Mouse (Mus musculus): Measurements from ENCODE around the gene Olfr877. TPM values are rescaled to one million over a fixed set of nuclear protein-coding genes. Genes with fewer than 3 reads are reported as not detected.

Gene Olfr877
- not detected in 2 replicates for polyA plus RNA-seq (2015; fragmentation: Nextera tagmentation; extraction: Ambion mirVana)

DNA sequence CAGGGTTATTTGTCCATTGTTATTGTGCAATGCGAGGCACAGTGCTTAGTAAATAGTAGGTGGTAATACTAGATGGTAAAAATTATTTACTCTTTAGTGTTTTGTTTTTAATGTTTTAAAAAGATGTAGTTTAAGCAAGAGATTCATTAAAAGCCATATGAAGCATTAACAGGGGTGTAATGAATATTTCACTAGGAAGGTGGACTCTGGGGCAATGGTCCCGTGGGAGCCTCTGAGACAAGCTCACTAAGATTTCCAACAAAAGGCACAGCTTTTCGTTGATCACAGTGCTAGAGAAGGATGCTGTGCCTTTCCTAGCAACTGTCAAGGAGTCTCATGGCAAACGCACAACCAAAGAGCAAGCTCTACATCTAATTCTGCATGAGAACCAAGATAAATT, at the start of gene Olfr877:
Olfr877 (plus strand) TSS at position 301 of the 400 bp plus-strand sequence.
- Histone ChIP-seq H3K27me3 (replicated peaks; ENCODE audit: control insufficient read depth, insufficient read depth, low read length) (no peaks in the 10 kb centered on the region), H3K27ac (ENCODE audit: low read depth, low read length) (no peak within 1 kb of the TSS), H3K9ac (ENCODE audit: low read depth, low read length) (no peak within 1 kb of the TSS), H3K4me2 (replicated peaks; ENCODE audit: low read depth) (no peak within 1 kb of the TSS), H3K4me1 (replicated peaks; ENCODE audit: control insufficient read depth, insufficient read depth, low read length) (no peaks in the 10 kb centered on the region), H3K4me3 (ENCODE audit: low read depth, low read length) (no peak within 1 kb of the TSS), H3K9me3 (ENCODE audit: control insufficient read depth) (no peaks in the 10 kb centered on the region), H3K36me3 (ENCODE audit: control insufficient read depth, insufficient read depth) (no peaks in the 10 kb centered on the region)
- WGBS = 84% methylated on average over 4 of the region's 4 CpGs
- TF ChIP-seq CTCF (IDR thresholded peaks at IDR 0.05; ENCODE audit: low read depth) = no peak
- ATAC-seq = no peak

- H3K36me3 ChIP-seq (ENCODE audit: control insufficient read depth, insufficient read depth) = no peaks in the 10 kb centered on the region
- no peaks in the 10 kb centered on the region for H3K9me3 ChIP-seq (ENCODE audit: control insufficient read depth)
- no peaks in the 10 kb centered on the region for H3K27me3 ChIP-seq (replicated peaks; ENCODE audit: control insufficient read depth, insufficient read depth, low read length)
- TF ChIP-seq CTCF (IDR thresholded peaks at IDR 0.05; ENCODE audit: low read depth) = no peak
- H3K27ac ChIP-seq (ENCODE audit: low read depth, low read length) = no peak overlapping the region
- no peak overlapping the region for H3K4me2 ChIP-seq (replicated peaks; ENCODE audit: low read depth)
- no peak for ATAC-seq
- H3K4me1 ChIP-seq (replicated peaks; ENCODE audit: control insufficient read depth, insufficient read depth, low read length) = no peaks in the 10 kb centered on the region
- no peak overlapping the region for H3K4me3 ChIP-seq (ENCODE audit: low read depth, low read length)
- H3K9ac ChIP-seq (ENCODE audit: low read depth, low read length) = no peak overlapping the region
Measured at GRCm38 (mm10) chr9:37807235-37807634, 46.8 kb upstream of the Olfr877 start.

DNA sequence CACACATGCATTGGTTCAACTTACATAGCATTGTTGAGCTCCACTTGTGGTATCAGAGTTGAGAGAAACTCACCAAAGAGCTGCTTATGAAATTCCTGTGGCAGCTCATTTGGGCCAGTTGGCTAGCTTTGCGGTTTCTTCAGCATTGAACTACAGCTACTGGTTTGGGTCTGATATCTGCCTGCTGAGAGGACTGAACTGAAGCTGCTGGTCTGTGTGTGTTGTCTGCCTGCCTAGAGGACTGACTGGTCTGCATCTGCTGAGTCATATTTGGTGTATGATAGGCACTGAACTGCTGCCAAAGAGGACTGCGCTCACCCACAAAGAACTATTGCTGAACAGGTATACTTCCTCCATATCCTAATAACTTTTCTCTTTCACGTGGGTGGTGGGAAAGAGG, 45.6 kb upstream of the Olfr877 start:
- H3K4me1 ChIP-seq (replicated peaks; ENCODE audit: control insufficient read depth, insufficient read depth, low read length) = no peaks in the 10 kb centered on the region
- H3K27me3 ChIP-seq (replicated peaks; ENCODE audit: control insufficient read depth, insufficient read depth, low read length) = no peaks in the 10 kb centered on the region
- WGBS = 88% methylated on average over 3 of the region's 3 CpGs
- no peak overlapping the region for H3K4me3 ChIP-seq (ENCODE audit: low read depth, low read length)
- ATAC-seq = no peak
- no peaks in the 10 kb centered on the region for H3K9me3 ChIP-seq (ENCODE audit: control insufficient read depth)
- TF ChIP-seq CTCF (IDR thresholded peaks at IDR 0.05; ENCODE audit: low read depth) = no peak
- no peak overlapping the region for H3K9ac ChIP-seq (ENCODE audit: low read depth, low read length)
- no peak overlapping the region for H3K27ac ChIP-seq (ENCODE audit: low read depth, low read length)
- no peak overlapping the region for H3K4me2 ChIP-seq (replicated peaks; ENCODE audit: low read depth)
- H3K36me3 ChIP-seq (ENCODE audit: control insufficient read depth, insufficient read depth) = no peaks in the 10 kb centered on the region

GRCm38 (mm10) chr9:37808976-37809375, 45.1 kb upstream of the Olfr877 start:
- no peak for TF ChIP-seq CTCF (IDR thresholded peaks at IDR 0.05; ENCODE audit: low read depth)
- Histone ChIP-seq H3K4me1 (replicated peaks; ENCODE audit: control insufficient read depth, insufficient read depth, low read length) (no peaks in the 10 kb centered on the region), H3K4me3 (ENCODE audit: low read depth, low read length) (no peak overlapping the region), H3K36me3 (ENCODE audit: control insufficient read depth, insufficient read depth) (no peaks in the 10 kb centered on the region), H3K27ac (ENCODE audit: low read depth, low read length) (no peak overlapping the region), H3K9me3 (ENCODE audit: control insufficient read depth) (no peaks in the 10 kb centered on the region), H3K9ac (ENCODE audit: low read depth, low read length) (no peak overlapping the region), H3K4me2 (replicated peaks; ENCODE audit: low read depth) (no peak overlapping the region), H3K27me3 (replicated peaks; ENCODE audit: control insufficient read depth, insufficient read depth, low read length) (no peaks in the 10 kb centered on the region)
- WGBS = 52% methylated on average over 2 of the region's 2 CpGs
- no peak for ATAC-seq

- no peaks in the 10 kb centered on the region for H3K36me3 ChIP-seq (ENCODE audit: control insufficient read depth, insufficient read depth)
- H3K4me3 ChIP-seq (ENCODE audit: low read depth, low read length) = no peak overlapping the region
- no peak overlapping the region for H3K4me2 ChIP-seq (replicated peaks; ENCODE audit: low read depth)
- 88% methylated on average over 3 of the region's 3 CpGs for WGBS
- no peak for ATAC-seq
- no peak for TF ChIP-seq CTCF (IDR thresholded peaks at IDR 0.05; ENCODE audit: low read depth)
- H3K27ac ChIP-seq (ENCODE audit: low read depth, low read length) = no peak overlapping the region
- H3K9me3 ChIP-seq (ENCODE audit: control insufficient read depth) = no peaks in the 10 kb centered on the region
- no peak overlapping the region for H3K9ac ChIP-seq (ENCODE audit: low read depth, low read length)
- no peaks in the 10 kb centered on the region for H3K4me1 ChIP-seq (replicated peaks; ENCODE audit: control insufficient read depth, insufficient read depth, low read length)
- no peaks in the 10 kb centered on the region for H3K27me3 ChIP-seq (replicated peaks; ENCODE audit: control insufficient read depth, insufficient read depth, low read length)
Measured at GRCm38 (mm10) chr9:37814696-37815095, 39.4 kb upstream of the Olfr877 start.

DNA sequence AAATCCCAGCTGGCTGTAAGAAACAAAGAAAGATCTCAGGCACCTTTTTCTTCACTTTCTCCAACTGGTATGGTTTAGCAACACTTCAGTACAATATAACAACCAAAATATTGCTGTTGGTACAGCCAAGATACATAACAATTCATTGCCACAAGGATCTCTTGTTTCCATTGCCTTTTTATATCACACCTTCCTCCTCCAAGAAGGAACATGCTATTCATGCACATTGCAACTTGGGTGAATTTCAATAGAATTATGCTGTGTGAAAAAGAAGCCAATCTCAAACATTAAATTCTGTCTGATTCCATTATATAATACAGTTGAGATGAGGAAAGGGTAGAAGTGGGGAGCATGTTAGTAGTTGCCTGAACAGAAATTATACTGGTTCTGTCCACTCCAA, 24.2 kb upstream of the Olfr877 start:
- no peak for TF ChIP-seq CTCF (IDR thresholded peaks at IDR 0.05; ENCODE audit: low read depth)
- Histone ChIP-seq H3K4me2 (replicated peaks; ENCODE audit: low read depth) (no peak overlapping the region), H3K4me1 (replicated peaks; ENCODE audit: control insufficient read depth, insufficient read depth, low read length) (no peaks in the 10 kb centered on the region), H3K27ac (ENCODE audit: low read depth, low read length) (no peak overlapping the region), H3K36me3 (ENCODE audit: control insufficient read depth, insufficient read depth) (no peaks in the 10 kb centered on the region), H3K9me3 (ENCODE audit: control insufficient read depth) (no peaks in the 10 kb centered on the region), H3K4me3 (ENCODE audit: low read depth, low read length) (no peak overlapping the region), H3K27me3 (replicated peaks; ENCODE audit: control insufficient read depth, insufficient read depth, low read length) (no peaks in the 10 kb centered on the region), H3K9ac (ENCODE audit: low read depth, low read length) (no peak overlapping the region)
- ATAC-seq = no peak

DNA sequence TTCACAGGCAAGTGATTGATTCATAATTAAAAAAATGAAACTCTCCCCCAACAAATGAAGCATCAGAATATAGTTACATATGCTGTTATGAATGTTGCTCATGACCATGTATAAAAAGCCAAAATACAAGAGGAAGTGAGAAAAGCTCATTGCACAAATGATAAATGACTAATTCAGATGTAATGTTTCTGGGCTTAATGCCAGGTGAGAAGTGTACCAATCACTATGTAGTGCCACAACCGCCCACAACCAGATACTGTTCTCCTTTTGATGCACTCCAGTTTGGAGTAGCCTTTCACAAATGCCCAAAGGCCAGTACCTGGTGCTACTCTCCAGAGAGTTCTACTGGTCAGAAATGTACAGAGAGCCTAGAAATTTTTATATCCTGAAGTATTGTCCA, 20.7 kb upstream of the Olfr877 start:
- H3K4me3 ChIP-seq (ENCODE audit: low read depth, low read length) = no peak overlapping the region
- no peaks in the 10 kb centered on the region for H3K9me3 ChIP-seq (ENCODE audit: control insufficient read depth)
- 63% methylated on average over 1 of the region's 1 CpGs for WGBS
- H3K27me3 ChIP-seq (replicated peaks; ENCODE audit: control insufficient read depth, insufficient read depth, low read length) = no peaks in the 10 kb centered on the region
- ATAC-seq = no peak
- no peak overlapping the region for H3K27ac ChIP-seq (ENCODE audit: low read depth, low read length)
- H3K4me2 ChIP-seq (replicated peaks; ENCODE audit: low read depth) = no peak overlapping the region
- H3K9ac ChIP-seq (ENCODE audit: low read depth, low read length) = no peak overlapping the region
- no peaks in the 10 kb centered on the region for H3K36me3 ChIP-seq (ENCODE audit: control insufficient read depth, insufficient read depth)
- no peaks in the 10 kb centered on the region for H3K4me1 ChIP-seq (replicated peaks; ENCODE audit: control insufficient read depth, insufficient read depth, low read length)
- no peak for TF ChIP-seq CTCF (IDR thresholded peaks at IDR 0.05; ENCODE audit: low read depth)

All from intestine, postnatal 0 days (tissue).